Mouse (Mus musculus) spleen, postnatal 10 days (tissue): Measurements from ENCODE around the gene Tcte2.
"Not testable (repeated sequence)": the region's sequence is repeated elsewhere in the genome, so short reads cannot be mapped to it uniquely, and the experiment has no call there.

Experiments used
- DNase-seq, 2 experiments: peaks; one replicate each; pipeline ENCODE4 v3.0.0; 2021 to 2022; ENCODE audit warnings: low spot score in 2 of 2

The Tcte2 gene

GRCm38 (mm10) chr17:13761179-13761913 lies at the start of gene Tcte2:
Gene Tcte2 (minus strand): TSS chr17:13761825.
- DNase-seq: no peak

GRCm38 (mm10) chr17:13806016-13806415 lies 44.4 kb upstream of the Tcte2 start:
- no peak for DNase-seq

GRCm38 (mm10) chr17:13802836-13803408 lies 41.3 kb upstream of the Tcte2 start:
- no peak for DNase-seq

- no peak for DNase-seq
Observed at GRCm38 (mm10) chr17:13797691-13798090, 36.1 kb upstream of the Tcte2 start.

- DNase-seq: not testable (repeated sequence)
Observed at GRCm38 (mm10) chr17:13790033-13790432, 28.4 kb upstream of the Tcte2 start.

- no peak for DNase-seq
Observed at GRCm38 (mm10) chr17:13783469-13783868, 21.8 kb upstream of the Tcte2 start.

- DNase-seq: no peak
Observed at GRCm38 (mm10) chr17:13781948-13782347, 20.3 kb upstream of the Tcte2 start.

GRCm38 (mm10) chr17:13778865-13779264 lies 17.2 kb upstream of the Tcte2 start:
- DNase-seq: no peak

- no peak for DNase-seq
Observed at GRCm38 (mm10) chr17:13777676-13778075, 16.1 kb upstream of the Tcte2 start.

GRCm38 (mm10) chr17:13769256-13769655 lies 7.6 kb upstream of the Tcte2 start:
- no peak for DNase-seq

GRCm38 (mm10) chr17:13768531-13768930 lies 6.9 kb upstream of the Tcte2 start:
- no peak for DNase-seq

- not testable (repeated sequence) for DNase-seq
Observed at GRCm38 (mm10) chr17:13764911-13765310, 3.3 kb upstream of the Tcte2 start.

GRCm38 (mm10) chr17:13763819-13764218 lies 2.2 kb upstream of the Tcte2 start:
- DNase-seq: no peak

GRCm38 (mm10) chr17:13760675-13761178 lies 898 bp downstream of the Tcte2 start:
- DNase-seq: no peak

- peak in 1 of 2 experiments; percentile 42 for DNase-seq
Observed at GRCm38 (mm10) chr17:13759853-13760627, 1.6 kb downstream of the Tcte2 start, which contains the start of gene Afdn. Gene Afdn (plus strand): TSS chr17:13760539.

GRCm38 (mm10) chr17:13759156-13759852 lies 2.3 kb downstream of the Tcte2 start:
- DNase-seq: no peak

- DNase-seq: no peak
Observed at GRCm38 (mm10) chr17:13758586-13758985, 3.0 kb downstream of the Tcte2 start.

- no peak for DNase-seq
Observed at GRCm38 (mm10) chr17:13754940-13755339, 6.7 kb downstream of the Tcte2 start.

- DNase-seq: no peak
Observed at GRCm38 (mm10) chr17:13753918-13754317, 7.7 kb downstream of the Tcte2 start.

GRCm38 (mm10) chr17:13749027-13749426 lies 12.6 kb downstream of the Tcte2 start:
- DNase-seq: no peak

- DNase-seq: no peak
Observed at GRCm38 (mm10) chr17:13747681-13748080, 13.9 kb downstream of the Tcte2 start.

- DNase-seq: no peak
Observed at GRCm38 (mm10) chr17:13746330-13746729, 15.3 kb downstream of the Tcte2 start.
